Mouse (Mus musculus) small intestine, adult 2 months (tissue): ENCODE results near the gene Grn.
"Not testable (repeated sequence)": the region's sequence is repeated elsewhere in the genome, so short reads cannot be mapped to it uniquely, and the experiment has no call there.

Experiments
- CTCF ChIP-seq: fragments of 200-500 bp; IDR thresholded peaks from 2 replicates; pipeline ENCODE4 v1.5.1; 2012; ENCODE audit warnings: low read depth, mild to moderate bottlenecking, control low read depth, inconsistent platforms, low read length, moderate library complexity, mixed read lengths; ENCODE audit not compliant: insufficient replicate concordance, insufficient read length; ENCODE audit errors: extremely low read depth
- POLR2A ChIP-seq: fragments of 200-500 bp; IDR thresholded peaks from 2 replicates; pipeline ENCODE4 v1.6.1; 2012; ENCODE audit warnings: low read depth, mild to moderate bottlenecking, control low read depth, inconsistent platforms, low read length, moderate library complexity

GRCm38 (mm10) chr11:102410345-102410744, 19.8 kb upstream of the Grn start:
- not testable (repeated sequence) for TF ChIP-seq POLR2A, CTCF
